Mouse (Mus musculus) spleen, postnatal 10 days (tissue): ENCODE results near the gene Piwil4.
"Not testable (repeated sequence)": the region's sequence is repeated elsewhere in the genome, so short reads cannot be mapped to it uniquely, and the experiment has no call there.

ENCODE experiments used
- DNase-seq, 2 experiments: peaks; one replicate each; pipeline ENCODE4 v3.0.0; 2021 to 2022; ENCODE audit warnings: low spot score in 2 of 2

Piwil4 gene

GRCm38 (mm10) chr9:14671965-14672364, 68.6 kb downstream of the Piwil4 start:
- not testable (repeated sequence) for DNase-seq

- DNase-seq: no peak
Observed at GRCm38 (mm10) chr9:14668382-14668781, 72.2 kb downstream of the Piwil4 start.

GRCm38 (mm10) chr9:14666071-14666470, 74.5 kb downstream of the Piwil4 start:
- DNase-seq: no peak

DNA sequence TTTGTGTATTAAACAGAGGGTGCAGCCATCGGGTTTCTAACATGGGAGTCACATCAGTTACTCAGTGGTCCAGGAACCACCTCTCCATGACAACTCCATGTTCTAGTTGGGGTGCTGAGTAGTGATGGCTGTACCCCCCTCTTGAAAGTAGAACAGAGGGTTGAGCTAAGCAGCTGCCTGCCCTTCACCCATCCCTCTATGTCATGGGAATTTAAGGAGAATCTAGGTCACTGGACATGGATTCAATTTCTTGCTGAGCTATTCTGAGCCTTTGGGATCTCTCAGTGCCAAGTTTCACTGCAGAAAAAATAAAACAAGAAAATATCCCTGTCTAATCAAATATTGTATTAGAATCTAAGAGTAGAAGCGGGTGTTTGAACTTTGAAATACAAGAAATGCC, 76.9 kb downstream of the Piwil4 start:
- no peak for DNase-seq

DNA sequence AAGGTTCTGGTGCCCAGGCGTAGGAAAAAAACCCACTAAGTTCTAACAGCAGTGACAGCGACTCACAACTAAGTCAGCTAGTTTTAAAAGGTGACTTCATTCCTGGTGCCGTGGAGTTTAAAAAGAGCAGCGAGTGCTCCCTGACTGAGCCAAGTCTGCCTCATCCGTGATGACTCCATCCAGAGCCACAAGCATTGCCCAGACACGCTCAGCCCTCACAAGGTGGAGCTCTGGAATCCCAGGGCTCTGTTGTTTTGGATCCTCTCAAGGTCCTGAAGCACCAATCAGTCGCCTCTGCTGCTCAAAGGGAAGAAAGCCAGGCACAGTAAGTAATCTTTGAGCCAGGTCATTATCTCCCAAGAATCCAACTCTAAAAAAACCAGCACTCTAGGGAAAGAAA, 77.7 kb downstream of the Piwil4 start:
- no peak for DNase-seq

GRCm38 (mm10) chr9:14662138-14662537, 78.4 kb downstream of the Piwil4 start:
- DNase-seq: no peak

- no peak for DNase-seq
Observed at GRCm38 (mm10) chr9:14657926-14658325, 82.6 kb downstream of the Piwil4 start.

GRCm38 (mm10) chr9:14654010-14654409, 86.5 kb downstream of the Piwil4 start:
- no peak for DNase-seq

DNA sequence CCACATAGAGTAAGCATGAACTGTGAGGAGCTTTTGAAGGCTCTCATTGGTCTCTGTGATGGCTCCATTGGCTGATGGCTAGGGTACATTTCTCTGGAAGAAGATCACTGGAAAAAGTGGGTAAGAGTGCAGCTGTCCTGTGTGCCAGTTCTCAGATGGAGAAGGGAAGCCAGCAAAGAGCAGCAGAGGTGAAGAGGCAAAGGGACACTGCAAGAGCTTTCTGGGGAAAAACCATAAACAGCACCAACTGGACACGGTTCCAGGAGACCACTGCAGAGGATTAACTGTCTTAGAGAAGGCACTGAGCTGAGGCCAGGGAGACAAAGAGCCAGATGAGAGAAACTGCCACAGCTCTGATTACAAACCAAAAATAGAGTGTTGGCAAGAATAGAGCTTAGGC, 87.8 kb downstream of the Piwil4 start:
- DNase-seq: no peak

DNA sequence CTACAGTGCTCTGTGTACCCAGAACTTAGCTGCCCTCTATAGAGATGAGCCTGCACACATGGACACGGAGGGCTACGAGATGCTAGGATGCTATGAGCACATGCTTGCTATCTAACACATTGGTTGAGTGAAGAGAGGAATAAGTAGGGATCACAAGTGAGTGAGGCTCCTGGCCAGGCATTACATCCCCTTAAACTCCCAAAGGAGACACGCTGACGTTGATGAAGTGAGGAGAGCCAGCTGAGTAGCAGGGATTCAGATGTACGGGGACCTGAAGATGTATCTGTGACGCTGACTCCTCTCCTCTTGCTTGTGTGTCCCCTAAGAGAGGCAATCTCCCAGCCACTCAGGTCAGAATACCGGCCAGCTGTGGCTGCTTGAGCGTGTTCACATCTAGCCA, 92.7 kb downstream of the Piwil4 start:
- DNase-seq: no peak

- DNase-seq: no peak
Observed at GRCm38 (mm10) chr9:14646641-14647040, 93.9 kb downstream of the Piwil4 start.
